Mouse (Mus musculus) ES-E14 (cell line): ENCODE measurements at regions not wholly inside any gene's neighbourhood (a gene's known extent, or its start where the extent isn't known, plus 50 kb on each side); places are given as distances from the start of the nearest gene placed in this dataset.

Source experiments
- CHD2 ChIP-seq: IDR thresholded peaks from 2 replicates; pipeline ENCODE4 v1.6.1; 2014; ENCODE audit warnings: mild to moderate bottlenecking, low read depth, low read length, inconsistent platforms
- HCFC1 ChIP-seq: IDR thresholded peaks from 2 replicates; pipeline ENCODE4 v1.6.1; 2012; ENCODE audit warnings: low read length, inconsistent platforms, borderline replicate concordance; ENCODE audit not compliant: insufficient read depth
- MAFK ChIP-seq: IDR thresholded peaks from 2 replicates; pipeline ENCODE4 v1.6.1; 2014; ENCODE audit warnings: mild to moderate bottlenecking, low read depth, low read length, inconsistent platforms; ENCODE audit not compliant: insufficient read depth
- ZC3H11A ChIP-seq: IDR thresholded peaks from 2 replicates; pipeline ENCODE4 v1.6.1; 2012; ENCODE audit warnings: low read depth, mild to moderate bottlenecking, inconsistent platforms, low read length, borderline replicate concordance
- ZNF384 ChIP-seq: IDR thresholded peaks from 2 replicates; pipeline ENCODE4 v1.6.1; 2012; ENCODE audit warnings: low read depth, low read length, inconsistent platforms

DNA sequence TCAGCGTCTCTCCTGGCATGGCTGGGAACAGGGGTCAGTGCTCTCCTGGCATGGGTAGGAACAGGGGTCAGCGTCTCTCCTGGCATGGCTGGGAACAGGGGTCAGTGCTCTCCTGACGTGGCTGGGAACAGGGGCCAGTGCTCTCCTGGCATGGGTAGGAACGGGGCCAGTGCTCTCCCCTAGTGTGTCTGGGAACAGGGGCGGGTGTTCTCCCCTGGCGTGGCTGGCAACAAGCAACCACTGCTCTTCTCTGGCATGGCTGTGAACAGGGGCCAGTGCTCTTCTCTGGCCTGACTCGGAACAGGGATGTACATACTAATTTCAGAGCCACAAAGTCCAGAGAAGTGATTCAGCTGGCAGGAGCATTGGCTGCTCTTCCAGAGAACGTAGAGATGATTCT lies 447.4 kb upstream of the Adgrl2 start:
- TF ChIP-seq CHD2 (no peak), ZNF384 (no peak), HCFC1 (no peak), ZC3H11A (no peak), MAFK (no peak)
